In genomic region chr15:79785056-79785455, GRCm38 (mm10) we compare ENCODE assay signal across 19 mouse cellular contexts. TPM values are rescaled to one million over a fixed set of nuclear protein-coding genes. Genes with fewer than 3 reads are reported as not detected.
"Had no signal": no experiment of that assay in that cellular context is flagged by ENCODE, and none has a peak within 500 bp of the region (broad histone marks: within the 10 kb centered on the region; RNA-seq: fewer than 3 reads in every experiment).

No protein-coding gene starts in this region.

- H3K4me3 ChIP-seq: limb, embryonic 12.5 days; limb, embryonic 15.5 days; midbrain, embryonic 12.5 days; midbrain, embryonic 15.5 days; neural tube, embryonic 12.5 days; neural tube, embryonic 15.5 days had no signal

- DNase-seq: kidney, postnatal 14 days; left cerebral cortex, postnatal 4 days; liver, postnatal 0 days; lung, embryonic 14.5 days; right cerebral cortex, adult 18-20 months; right cerebral cortex, postnatal 14 days; right cerebral cortex, postnatal 4 days; thymus, adult 18-20 months; thymus, postnatal 36 days had no signal

- H3K27ac ChIP-seq: limb, embryonic 12.5 days; limb, embryonic 15.5 days; liver, embryonic 14.5 days; macrophage; midbrain, embryonic 12.5 days; midbrain, embryonic 15.5 days; neural tube, embryonic 12.5 days; neural tube, embryonic 15.5 days; stomach, postnatal 0 days had no signal

RNA-seq across cellular contexts. Expression of gene Npcd, which starts 49.0 kb away (rescaled TPM):
- total RNA-seq: megakaryocyte, adult 5-6 weeks had no signal
